Mouse (Mus musculus): ENCODE data around the gene Atr. TPM values are rescaled to one million over a fixed set of nuclear protein-coding genes. Genes with fewer than 3 reads are reported as not detected.

Atr gene
- 1.7 TPM for polyA plus RNA-seq (2012; fragmentation: generic; extraction: Trizol)

DNA sequence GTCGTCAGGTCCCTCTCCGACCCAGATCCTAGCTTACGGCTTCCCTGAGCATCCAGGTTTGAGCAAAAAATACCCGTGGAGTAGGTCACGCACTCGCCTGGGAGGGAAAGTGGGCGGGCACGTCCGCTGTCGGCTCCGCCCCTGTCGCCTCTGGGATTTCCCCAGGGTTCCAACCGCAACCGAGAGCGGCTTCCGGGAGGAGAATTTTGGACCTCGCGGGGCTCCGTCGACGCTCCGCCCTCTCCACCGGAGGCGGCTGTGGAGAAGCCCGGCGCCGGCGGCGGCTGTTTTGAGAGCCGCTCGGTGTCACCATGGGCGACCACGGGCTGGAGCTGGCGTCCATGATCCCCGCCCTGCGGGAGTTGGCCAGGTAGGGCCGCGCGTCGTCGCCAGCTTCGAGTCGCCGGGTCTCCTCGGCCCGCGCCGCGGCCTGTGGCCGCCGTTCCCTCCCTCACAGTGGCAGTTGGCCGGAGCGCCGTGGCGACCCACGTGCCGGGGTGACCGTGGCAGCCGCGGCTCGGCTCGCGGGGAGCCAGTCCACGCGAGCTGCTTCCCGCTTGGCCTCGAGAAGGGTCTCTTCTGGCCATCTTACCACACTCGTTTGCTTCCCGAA lies at the start of gene Atr:
Gene Atr (plus strand): TSS at position 184 of the 613 bp plus-strand sequence.
- TF ChIP-seq TCF3 (IDR thresholded peaks at IDR 0.05; ENCODE audit: insufficient read length, low read depth) = no peak
- TF ChIP-seq CEBPB (IDR thresholded peaks at IDR 0.05; ENCODE audit: insufficient read depth, poor library complexity, severe bottlenecking) = no peak
- peak; percentile 86 for TF ChIP-seq E2F4 (IDR thresholded peaks at IDR 0.05; ENCODE audit: insufficient read depth)
- TF ChIP-seq USF1 (IDR thresholded peaks at IDR 0.05; ENCODE audit: low read depth) = no peak
- peak in 1 of 3 experiments; percentile 20 for TF ChIP-seq MYOG (IDR thresholded peaks at IDR 0.05; ENCODE audit: control insufficient read depth in 1 of 3, insufficient read depth in 1 of 3, insufficient read length in 2 of 3, low read depth in 2 of 3)
- TF ChIP-seq POLR2A (IDR thresholded peaks at IDR 0.05; ENCODE audit: insufficient read length, low read depth) = peak; percentile 68
- TF ChIP-seq SRF (IDR thresholded peaks at IDR 0.05; ENCODE audit: control insufficient read depth, insufficient read length, low read depth) = no peak
- no peak for TF ChIP-seq MAX (IDR thresholded peaks at IDR 0.05; ENCODE audit: low read depth)
- TF ChIP-seq REST (IDR thresholded peaks at IDR 0.05; ENCODE audit: insufficient read depth, insufficient read length) = no peak
- no peak for TF ChIP-seq MYOD1 (IDR thresholded peaks at IDR 0.05; ENCODE audit: control insufficient read depth in 1 of 3, insufficient read length in 2 of 3, low read depth in 2 of 3)
- TF ChIP-seq POLR2AphosphoS2 (IDR thresholded peaks at IDR 0.05; ENCODE audit: insufficient read length, low read depth) = peak; percentile 20
- TF ChIP-seq TCF12 (IDR thresholded peaks at IDR 0.05; ENCODE audit: insufficient read depth, poor library complexity, severe bottlenecking) = no peak
- Histone ChIP-seq H3K27me3 (ENCODE audit: control insufficient read depth, insufficient read depth, insufficient read length) (no peaks in the 10 kb centered on the region), H3ac (ENCODE audit: control insufficient read depth, insufficient read length) (peak within 1 kb of the TSS; percentile 90)

DNA sequence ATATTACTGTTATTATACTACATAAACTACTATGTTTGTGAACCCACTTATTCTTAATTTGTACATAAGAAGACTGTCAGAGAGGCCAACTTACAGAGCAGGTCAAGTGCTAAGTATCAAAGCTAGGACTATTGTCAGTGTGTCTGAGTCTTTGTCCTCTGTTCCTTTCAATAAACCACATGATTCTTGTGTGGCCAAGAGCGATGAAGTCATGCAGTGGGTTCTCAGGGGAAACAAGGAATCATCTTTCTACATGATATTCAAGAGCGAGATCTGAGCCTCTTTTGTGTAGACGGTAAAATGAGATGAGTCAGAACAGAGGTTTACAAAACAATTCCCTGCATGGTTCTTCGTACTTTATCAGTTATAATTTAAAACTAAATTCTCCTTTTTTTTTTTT lies 47.8 kb upstream of the Atr start:
- no peaks in the 10 kb centered on the region for H3K79me2 ChIP-seq (ENCODE audit: control insufficient read depth, insufficient read depth)
- no peaks in the 10 kb centered on the region for H3K36me3 ChIP-seq (ENCODE audit: control insufficient read depth, insufficient read depth)
- no peak overlapping the region for H3ac ChIP-seq (ENCODE audit: control insufficient read depth, insufficient read length)
- H3K4me3 ChIP-seq = no peak overlapping the region
- no peak overlapping the region for H3K4me2 ChIP-seq (ENCODE audit: low read depth)
- TF ChIP-seq E2F4 (IDR thresholded peaks at IDR 0.05; ENCODE audit: insufficient read depth) (no peak), MYOD1 (IDR thresholded peaks at IDR 0.05; ENCODE audit: control insufficient read depth in 1 of 3, insufficient read length in 2 of 3, low read depth in 2 of 3) (no peak), SRF (IDR thresholded peaks at IDR 0.05; ENCODE audit: control insufficient read depth, insufficient read length, low read depth) (no peak), POLR2A (IDR thresholded peaks at IDR 0.05; ENCODE audit: insufficient read length, low read depth) (no peak), POLR2AphosphoS2 (IDR thresholded peaks at IDR 0.05; ENCODE audit: insufficient read length, low read depth) (no peak), MAX (IDR thresholded peaks at IDR 0.05; ENCODE audit: low read depth) (no peak), REST (IDR thresholded peaks at IDR 0.05; ENCODE audit: insufficient read depth, insufficient read length) (no peak), MYOG (IDR thresholded peaks at IDR 0.05; ENCODE audit: control insufficient read depth in 1 of 3, insufficient read depth in 1 of 3, insufficient read length in 2 of 3, low read depth in 2 of 3) (no peak), USF1 (IDR thresholded peaks at IDR 0.05; ENCODE audit: low read depth) (no peak), TCF3 (IDR thresholded peaks at IDR 0.05; ENCODE audit: insufficient read length, low read depth) (no peak), TCF12 (IDR thresholded peaks at IDR 0.05; ENCODE audit: insufficient read depth, poor library complexity, severe bottlenecking) (no peak), CEBPB (IDR thresholded peaks at IDR 0.05; ENCODE audit: insufficient read depth, poor library complexity, severe bottlenecking) (no peak)
- no peaks in the 10 kb centered on the region for H3K27me3 ChIP-seq (ENCODE audit: control insufficient read depth, insufficient read depth, insufficient read length)

More for the DNA sequence above, at the start of gene Atr:
- peak within 1 kb of the TSS; percentile 96 for H3K4me2 ChIP-seq (ENCODE audit: low read depth)
- no peaks in the 10 kb centered on the region for H3K36me3 ChIP-seq (ENCODE audit: control insufficient read depth, insufficient read depth)
- H3K4me3 ChIP-seq = peak within 1 kb of the TSS; percentile 61
- peaks cover 3% of the 10 kb centered on the region for H3K79me2 ChIP-seq (ENCODE audit: control insufficient read depth, insufficient read depth)

- Histone ChIP-seq H3K79me2 (ENCODE audit: control insufficient read depth, insufficient read depth) (no peaks in the 10 kb centered on the region), H3K4me2 (ENCODE audit: low read depth) (no peak overlapping the region), H3ac (ENCODE audit: control insufficient read depth, insufficient read length) (no peak overlapping the region), H3K27me3 (ENCODE audit: control insufficient read depth, insufficient read depth, insufficient read length) (no peaks in the 10 kb centered on the region), H3K36me3 (ENCODE audit: control insufficient read depth, insufficient read depth) (no peaks in the 10 kb centered on the region), H3K4me3 (no peak overlapping the region)
- no peak for TF ChIP-seq CEBPB (IDR thresholded peaks at IDR 0.05; ENCODE audit: insufficient read depth, poor library complexity, severe bottlenecking)
- no peak for TF ChIP-seq REST (IDR thresholded peaks at IDR 0.05; ENCODE audit: insufficient read depth, insufficient read length)
- TF ChIP-seq MAX (IDR thresholded peaks at IDR 0.05; ENCODE audit: low read depth) = no peak
Observed at GRCm38 (mm10) chr9:95811817-95812216, 45.6 kb upstream of the Atr start.

DNA sequence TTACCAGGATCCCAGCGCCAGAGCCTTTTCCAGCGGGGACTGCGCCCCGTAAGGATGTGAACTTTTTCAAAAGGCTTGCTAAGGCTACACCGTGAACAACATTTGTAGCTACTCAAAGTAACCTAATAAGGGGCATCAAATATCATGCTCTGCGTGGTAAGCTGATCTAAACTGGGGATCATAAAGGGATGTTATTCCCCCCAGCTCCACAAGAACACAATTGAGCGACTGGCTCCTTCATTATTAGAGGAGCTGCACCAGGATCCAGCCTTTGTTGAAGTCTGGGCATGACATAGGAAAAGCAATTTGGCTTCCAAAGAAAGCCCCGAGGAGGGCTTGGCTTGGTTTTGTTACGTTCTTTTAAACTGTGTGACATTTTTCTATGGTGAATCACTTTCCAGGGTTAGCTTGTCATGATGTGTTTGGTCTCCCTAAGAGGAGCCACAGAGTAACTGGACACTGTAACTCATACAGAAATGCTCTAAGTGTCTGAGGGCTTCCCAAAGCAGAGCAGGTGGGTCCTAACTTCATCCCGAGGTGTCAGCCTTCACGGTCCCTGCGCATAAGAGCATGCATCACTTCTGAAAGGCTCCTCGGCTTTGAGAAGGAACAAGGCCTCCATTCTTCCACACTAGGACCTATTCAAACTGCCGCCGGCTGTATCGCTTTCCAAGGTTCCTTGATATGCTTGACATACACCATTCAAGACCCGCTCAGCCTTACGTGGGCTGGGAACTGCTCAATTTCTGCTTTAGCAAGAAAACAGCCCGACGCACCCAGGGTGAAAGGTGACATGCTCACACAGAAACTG lies 43.5 kb upstream of the Atr start:
- no peaks in the 10 kb centered on the region for H3K36me3 ChIP-seq (ENCODE audit: control insufficient read depth, insufficient read depth)
- no peak overlapping the region for H3ac ChIP-seq (ENCODE audit: control insufficient read depth, insufficient read length)
- TF ChIP-seq MYOD1 (IDR thresholded peaks at IDR 0.05; ENCODE audit: control insufficient read depth in 1 of 3, insufficient read length in 2 of 3, low read depth in 2 of 3) (peak in 2 of 3 experiments; percentile 18 to 26), TCF12 (IDR thresholded peaks at IDR 0.05; ENCODE audit: insufficient read depth, poor library complexity, severe bottlenecking) (no peak)
- no peaks in the 10 kb centered on the region for H3K79me2 ChIP-seq (ENCODE audit: control insufficient read depth, insufficient read depth)
- no peaks in the 10 kb centered on the region for H3K27me3 ChIP-seq (ENCODE audit: control insufficient read depth, insufficient read depth, insufficient read length)
- peak overlapping the region; percentile 67 for H3K4me2 ChIP-seq (ENCODE audit: low read depth)
- no peak overlapping the region for H3K4me3 ChIP-seq

Data from myocyte (in vitro differentiated cells).